Mouse (Mus musculus) spleen, postnatal 14 days (tissue): Measurements from ENCODE around the gene Ifnk.

Source experiments
- DNase-seq, 2 experiments: peaks; one replicate each; pipeline ENCODE4 v3.0.0; 2021 to 2022; ENCODE audit warnings: low spot score in 2 of 2

Gene Ifnk

DNA sequence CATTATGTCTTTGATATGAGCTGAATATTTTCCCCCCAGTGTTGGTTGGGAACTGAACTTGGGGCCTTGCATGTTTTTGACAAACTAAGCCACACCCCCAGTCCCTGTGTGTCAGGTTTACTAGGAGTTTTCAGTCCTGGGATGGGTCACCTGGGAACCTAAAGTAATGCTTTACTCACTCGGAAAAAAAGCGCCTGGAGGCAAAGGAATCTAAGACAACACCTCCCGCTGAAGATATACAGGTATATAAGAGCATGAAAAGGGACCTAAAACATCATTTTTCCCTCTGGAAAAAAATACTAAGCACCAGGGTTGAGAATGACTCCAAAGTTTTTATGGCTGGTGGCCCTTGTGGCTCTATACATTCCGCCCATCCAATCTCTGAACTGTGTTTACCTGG is at the start of gene Ifnk:
Ifnk (plus strand) TSS at position 301 of the 400 bp plus-strand sequence.
- no peak for DNase-seq

DNA sequence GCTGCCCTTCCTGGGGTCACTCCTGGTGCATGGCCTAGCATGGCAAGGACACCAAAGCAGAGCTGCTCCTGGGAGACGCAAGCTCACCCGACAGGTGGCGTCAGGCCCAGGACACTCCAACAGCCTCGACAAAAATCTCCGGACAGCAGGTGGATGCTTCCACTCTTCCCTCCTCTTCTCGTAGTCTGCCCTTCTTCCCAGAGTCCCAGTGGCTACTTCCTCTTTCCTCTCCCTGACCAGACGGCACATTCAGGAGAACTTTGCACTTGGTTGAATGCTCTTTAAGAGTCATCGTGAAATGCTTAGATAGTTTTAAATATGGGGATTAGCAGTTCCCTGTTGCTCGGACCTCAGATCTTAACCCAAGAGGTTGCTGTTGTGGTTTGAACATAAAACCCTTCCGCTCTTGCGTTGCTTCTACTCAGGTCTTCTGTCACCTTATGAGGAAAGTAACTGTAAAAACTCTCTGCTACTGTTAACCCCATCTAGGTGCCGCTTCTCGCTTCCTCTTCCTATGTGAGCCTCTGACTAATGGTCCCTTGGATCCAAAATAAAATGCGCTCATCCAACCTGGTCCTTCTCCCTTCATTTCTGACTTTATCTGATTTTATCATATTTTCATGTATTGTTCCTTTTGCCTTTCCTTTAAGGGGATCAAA is 46.6 kb upstream of the Ifnk start:
- DNase-seq = no peak

DNA sequence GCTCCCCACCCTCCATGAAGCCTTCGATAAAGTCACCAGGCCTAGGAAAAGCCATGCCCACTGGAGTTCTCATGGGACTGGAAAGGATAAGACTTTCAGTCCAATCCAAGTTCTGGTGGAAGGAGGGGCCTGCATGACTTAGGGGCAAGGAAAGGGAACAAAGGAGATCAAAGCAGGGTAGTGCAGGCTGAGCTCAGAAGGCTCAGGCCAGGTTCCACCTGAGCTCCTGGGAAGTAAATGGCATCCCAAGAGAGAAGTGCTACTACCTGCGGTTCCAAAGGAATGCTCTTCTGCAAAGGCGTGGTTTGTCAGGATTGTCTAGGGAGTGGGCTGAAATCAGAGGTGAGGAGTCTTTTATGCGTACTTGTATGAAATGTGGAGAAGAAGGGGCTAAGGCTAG is 39.4 kb upstream of the Ifnk start:
- no peak for DNase-seq

DNA sequence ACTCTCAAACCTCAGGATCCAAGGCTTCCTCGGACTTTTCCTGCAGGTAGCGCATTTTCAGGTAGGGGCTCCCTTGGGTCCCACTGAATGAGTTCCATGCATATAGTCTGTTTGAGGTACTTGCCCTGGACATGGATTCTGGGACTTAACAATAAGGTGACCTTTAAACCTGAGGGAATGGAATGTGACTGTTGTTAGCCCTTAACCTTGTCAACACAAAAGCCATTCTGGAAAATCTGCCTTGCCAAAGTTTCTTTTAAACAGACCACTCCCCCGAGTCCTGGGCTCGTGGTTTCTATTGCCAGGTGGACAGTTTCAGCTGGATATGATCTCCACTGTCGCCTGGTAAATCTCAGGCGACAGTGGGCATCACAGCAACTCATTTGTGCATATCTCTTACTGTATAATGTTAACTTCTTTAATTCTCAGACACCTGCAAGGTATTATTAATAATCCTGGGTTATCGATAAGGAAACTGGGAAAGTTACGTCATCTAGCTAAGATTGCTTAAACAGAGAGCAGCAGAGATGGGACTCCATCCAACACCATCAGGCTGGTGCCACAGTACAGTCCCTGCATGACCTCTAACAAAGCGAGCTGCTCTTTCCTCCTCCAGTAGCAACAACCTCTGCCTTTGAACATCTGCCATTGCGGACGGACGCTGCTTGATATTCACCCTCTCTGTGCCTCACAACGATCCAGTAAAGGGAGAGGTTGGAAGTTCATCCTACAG is 38.2 kb upstream of the Ifnk start:
- DNase-seq = no peak

DNA sequence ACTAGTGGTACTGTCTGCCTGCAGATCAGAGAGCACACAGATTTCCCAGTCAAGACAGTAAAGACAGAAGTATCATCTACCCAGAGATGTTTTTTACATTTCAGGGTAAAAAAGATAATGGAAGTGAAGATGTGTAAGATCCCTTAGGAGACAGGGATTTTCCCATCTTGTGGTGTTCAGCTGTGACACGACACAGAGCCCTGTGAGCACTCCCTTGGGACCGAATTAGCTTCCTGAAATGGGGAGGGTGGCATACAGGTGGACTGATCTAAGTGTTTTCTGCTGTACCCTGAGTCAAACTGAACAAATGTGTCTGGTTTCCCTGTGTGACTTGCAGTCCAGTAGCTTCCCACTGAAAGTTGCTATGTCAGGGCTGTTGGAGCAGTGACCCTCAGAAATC is 36.9 kb upstream of the Ifnk start:
- no peak for DNase-seq

DNA sequence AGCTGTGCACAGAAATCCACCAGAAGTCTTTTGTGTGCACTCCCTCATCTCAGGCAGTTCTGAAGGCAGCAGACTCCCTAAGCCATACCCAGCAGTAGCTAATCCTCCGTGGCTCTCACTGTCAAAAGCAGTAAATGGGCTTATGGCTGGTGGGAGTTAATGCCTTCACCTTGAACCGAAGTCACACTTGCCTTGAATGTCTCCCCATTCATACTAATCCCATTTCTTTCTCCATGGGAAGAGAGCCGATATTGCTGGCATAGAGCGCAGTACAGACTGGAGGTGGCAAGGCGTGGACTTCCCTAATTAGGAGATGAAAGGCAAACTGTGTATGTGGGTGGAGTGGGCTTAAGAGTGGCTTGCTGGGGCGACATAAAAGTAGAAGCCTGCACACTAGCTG is 35.9 kb upstream of the Ifnk start:
- DNase-seq = no peak

DNA sequence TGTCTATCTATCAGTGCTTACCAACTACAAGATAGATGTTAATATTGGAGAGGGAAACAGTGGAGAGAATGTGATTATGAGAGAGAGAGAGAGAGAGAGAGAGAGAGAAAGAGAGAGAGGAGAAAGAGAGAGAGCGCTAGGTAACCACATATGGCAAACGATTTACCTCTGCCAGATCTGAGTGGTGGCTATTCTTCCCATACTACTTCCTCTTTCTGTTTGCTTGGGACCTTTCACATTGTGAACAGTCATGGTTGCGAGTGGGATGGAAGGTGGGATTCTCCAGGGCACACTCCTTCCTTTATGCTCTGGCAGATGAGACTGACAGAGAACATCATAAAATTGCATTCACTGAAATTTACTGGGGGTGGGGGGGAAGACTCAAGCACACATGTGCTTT is 34.7 kb upstream of the Ifnk start:
- DNase-seq = no peak

DNA sequence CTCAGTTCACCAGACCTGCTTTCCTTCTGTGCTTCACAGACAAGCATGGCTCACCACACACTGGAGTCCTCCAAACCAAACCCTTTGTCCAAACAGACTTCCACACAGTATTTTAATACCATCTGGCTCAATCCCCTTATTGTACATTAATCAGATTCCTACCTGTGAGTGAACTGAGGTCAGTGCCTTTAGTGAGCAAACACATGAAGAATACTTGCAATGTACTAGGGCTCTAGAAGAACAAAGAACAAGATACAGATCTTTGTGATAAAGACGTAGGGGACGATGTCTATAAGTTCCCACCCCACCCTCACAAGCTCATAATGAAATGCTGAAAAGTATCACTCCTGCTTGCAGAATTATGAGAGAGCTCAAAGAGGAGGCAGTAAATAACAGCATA is 33.0 kb upstream of the Ifnk start:
- DNase-seq = no peak

DNA sequence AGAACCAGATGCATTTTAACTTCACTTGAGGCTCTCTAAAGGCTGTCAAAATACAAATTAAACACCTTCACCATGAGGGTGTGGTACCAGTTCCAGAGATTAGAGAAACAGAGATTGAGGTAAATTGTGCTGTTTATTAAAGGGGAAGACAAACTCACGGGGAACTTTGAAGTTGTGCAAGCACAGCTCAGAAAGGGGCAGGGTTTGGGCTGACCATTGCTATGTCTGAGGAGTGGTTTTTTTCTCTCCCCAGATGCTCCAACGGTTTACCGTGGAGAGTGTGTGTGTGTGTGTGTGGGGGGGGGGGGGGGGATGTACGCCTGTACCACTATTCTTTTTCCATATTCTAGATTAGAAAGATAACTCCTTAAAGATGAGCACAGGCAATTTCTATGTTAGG is 31.7 kb upstream of the Ifnk start:
- DNase-seq = no peak

DNA sequence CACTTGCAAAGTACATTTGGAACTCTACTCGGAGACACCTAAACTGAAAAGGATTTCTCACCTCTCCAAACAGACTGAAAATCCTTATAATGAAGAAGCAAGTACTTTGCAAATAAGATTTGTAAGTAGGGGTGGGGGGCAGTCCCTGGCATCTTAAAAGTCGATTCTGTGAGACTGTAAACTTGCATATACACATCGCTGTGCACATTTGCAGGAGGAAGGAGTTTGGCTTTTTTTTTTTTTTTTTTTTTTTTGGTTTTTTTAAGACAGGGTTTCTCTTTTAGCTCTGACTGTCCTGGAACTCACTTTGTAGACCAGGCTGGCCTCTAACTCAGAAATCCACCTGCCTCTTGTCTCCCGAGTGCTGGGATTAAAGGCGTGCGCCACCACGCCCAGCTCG is 31.3 kb upstream of the Ifnk start:
- DNase-seq = no peak

DNA sequence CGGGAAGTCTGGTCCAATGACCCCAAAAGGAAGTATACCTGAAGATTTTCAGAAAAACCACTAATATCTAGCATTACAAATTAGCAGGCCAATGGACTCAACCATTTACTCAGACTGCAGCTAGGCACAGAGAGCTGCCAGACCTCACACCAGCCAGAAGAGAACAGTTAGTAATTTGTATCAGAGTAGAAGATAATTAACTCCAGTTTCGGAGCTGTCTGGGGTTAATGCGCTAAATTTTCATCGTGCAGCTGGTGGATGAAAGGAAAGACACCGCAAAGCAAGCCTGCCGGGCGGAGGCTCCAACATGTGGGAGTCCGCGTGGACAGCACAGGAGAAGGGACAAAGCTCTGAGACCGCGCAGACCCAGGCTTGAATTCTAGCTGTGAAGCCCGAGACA is 30.8 kb upstream of the Ifnk start:
- DNase-seq = no peak

DNA sequence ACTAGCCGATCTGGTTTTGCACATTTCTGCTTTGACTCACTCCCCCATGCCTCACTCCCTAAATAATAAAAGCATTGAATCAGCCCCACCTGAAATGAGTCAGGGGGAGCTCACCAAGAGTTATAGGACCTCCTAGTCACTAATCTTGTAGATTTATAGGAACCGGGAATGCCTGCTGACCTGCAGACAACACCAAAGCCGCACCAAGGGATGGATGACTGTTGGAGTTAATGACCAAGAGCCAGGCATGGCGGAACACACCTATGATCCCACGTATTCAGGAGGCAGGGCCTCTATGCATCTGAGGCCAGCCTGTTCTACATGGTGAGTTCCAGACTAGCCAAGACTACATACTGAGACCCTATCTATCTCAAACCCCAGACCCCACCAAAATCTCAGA is 28.8 kb upstream of the Ifnk start:
- no peak for DNase-seq

DNA sequence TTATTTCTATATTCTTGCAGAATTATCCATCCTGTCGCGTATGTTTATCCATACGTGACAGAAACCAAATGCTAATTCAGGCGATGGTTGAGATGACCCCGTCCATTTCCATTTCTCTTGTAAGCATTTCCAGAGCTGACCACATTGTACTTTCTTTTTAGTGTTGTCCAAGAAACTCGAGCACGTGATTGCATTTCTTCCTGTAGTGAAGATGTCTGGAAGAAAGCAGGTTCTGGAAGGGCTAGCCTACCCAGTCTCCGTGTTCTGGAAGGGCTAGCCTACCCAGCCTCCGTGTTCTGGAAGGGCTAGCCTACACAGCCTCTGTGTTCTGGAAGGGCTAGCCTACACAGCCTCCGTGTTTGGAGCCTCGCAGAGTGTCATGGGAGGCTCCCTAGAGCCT is 27.8 kb upstream of the Ifnk start:
- DNase-seq = no peak

DNA sequence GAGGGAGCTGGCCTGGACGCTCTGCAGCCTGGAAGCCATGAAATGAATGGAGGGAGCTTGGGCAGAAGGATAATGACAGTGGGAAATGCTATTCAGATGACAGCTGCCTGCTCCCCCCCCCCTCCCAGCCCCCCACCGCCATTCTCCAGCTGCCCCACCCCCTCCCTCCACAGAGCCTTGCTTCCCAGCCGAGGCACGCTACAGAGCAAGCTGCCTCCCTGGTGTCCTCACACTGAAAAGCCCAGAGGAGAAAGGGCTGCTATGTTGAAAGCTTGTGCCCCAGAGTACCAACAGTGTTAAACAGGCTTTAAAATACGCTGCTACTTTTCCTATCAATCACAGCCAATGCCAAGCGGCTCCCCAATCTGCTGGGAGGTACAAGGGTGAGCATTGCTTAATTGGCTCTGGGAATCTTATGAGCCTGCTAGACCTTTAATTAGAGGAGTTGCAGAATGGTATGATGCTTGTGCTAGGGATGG is 26.5 kb upstream of the Ifnk start:
- DNase-seq = no peak

DNA sequence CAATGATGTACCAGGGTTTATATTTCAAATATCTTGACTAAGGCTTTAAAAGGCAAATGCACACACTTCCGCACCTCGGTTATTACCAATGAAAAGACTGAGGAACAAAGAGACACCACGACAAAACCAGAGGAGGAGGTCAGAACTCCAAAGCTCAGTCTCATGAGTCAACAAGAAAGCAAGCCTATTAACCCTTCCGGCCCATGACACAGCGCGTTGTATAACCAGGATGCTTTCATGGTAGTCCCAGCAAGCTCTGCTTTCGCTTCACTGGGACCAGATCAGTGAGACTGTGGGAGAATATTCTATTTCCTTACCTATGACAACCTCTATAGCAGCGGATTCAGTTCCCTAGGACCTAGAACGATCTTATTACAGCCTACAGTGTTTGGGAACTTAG is 25.1 kb upstream of the Ifnk start:
- no peak for DNase-seq

DNA sequence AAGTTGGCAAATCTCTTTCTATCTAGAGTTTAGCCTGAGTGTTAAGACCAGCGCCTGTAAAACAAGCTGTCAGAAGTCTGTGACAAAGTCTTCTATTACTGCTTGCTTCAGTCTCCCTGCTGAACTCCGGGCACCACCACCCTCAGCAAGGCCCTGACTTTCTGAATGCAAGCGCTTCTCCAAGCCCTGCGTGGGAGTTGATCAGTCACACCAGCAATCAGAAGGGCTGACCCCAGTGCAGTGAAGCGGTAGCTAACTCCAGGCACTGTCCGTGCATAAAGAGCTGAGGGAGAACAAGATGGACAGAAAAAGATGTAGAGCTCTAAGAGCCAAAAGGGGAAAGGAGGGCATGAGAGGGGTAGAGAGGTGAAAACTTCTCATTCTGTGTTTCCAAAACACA is 24.1 kb upstream of the Ifnk start:
- no peak for DNase-seq

DNA sequence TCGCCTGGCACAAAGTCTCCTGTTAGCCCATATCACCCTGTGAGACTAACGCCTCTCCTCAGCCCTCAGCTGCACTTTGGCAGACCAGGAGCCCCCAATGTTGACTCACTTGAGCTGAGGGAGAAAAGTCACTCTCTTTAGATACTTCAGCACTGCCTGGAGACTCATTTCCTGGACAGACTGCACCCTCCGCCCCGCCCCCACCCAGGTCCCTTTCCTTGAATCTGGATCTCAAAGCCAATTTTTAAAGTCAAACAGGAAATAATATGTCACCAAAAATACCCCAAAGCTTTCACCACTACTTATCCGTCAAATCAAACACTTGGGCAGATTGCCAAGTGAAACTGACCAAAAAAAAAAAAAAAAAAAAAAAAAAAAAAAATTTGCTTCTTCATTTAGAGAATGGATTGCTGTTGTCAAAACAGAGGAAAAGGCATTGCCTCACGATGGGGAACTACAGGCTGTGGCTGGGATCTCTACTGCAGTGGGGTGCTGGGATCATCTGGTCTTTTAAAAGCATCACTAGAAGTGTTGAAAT is 21.4 kb upstream of the Ifnk start:
- DNase-seq = no peak

DNA sequence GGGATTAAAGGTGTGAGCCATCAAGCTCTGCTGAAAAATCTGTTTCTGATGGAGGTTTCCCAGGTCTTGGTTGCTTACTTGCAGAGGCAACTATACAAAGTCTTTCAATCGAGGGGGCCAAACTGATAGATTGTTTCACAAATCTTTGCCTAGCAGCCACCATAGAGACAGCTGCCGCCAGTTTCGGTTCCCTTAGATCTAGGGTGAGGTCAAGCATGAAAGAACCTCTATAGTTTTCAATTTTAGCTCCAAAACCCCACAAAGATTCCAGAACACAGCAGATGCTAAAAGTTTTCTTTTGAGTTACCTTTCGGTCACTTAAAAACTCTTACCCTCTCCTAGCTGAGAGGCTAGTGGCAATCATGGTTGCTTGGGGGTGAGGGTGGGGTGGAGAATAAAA is 20.3 kb upstream of the Ifnk start:
- DNase-seq = no peak

DNA sequence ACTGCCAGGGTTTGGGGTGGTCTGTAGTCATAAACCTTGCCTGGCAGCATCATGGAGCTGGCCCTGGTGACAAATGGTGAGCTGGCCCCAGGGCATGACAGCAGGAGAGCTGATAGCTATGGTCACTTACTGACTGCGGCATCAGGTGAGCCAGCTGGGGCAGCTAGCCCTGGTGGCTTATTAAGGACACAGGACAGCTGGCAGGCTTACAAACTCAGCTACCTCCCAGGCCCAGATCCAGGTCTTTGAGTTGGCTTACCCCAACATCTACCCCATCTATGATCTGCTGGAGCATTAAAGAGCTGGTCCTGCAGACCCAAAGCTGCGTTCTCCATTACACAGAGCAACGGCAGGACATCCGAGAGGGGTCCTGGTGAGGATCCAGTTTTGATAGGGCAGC is 18.4 kb upstream of the Ifnk start:
- DNase-seq = no peak

DNA sequence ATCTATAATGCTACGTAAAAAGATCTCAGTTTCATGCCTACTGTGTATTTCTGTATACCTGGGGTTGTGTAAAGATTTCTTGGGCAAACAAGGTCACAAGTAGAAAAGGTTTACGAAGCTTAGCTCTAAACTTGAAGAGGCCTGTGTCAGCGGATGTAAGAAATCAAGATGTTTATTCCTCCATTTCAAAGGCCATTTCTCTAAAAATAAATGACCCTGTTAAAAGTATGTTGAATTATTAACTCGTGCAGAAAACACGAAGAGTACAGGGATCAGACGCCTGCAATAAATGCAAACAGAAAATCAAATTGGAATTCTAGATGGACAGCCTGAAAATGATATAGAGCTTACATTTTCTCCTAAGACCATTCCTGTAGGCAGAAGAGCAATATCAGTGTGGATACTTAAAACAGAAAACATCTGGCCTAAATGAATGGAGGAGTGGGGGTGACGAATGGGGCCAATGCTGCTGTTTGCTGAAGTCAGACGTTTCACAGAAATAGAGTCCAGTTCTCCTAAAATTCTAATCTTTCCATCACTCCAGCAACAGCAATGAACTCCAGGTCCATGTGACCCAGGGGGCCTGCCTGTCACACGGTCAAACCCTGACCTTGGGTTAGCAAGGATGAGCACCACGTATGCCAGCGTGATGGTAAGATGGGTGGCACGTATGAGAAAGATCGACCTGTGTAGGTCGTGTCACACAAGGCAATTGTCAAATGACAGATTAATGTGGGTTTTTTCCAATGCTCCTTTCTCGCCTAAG is 16.8 kb upstream of the Ifnk start:
- DNase-seq = no peak

DNA sequence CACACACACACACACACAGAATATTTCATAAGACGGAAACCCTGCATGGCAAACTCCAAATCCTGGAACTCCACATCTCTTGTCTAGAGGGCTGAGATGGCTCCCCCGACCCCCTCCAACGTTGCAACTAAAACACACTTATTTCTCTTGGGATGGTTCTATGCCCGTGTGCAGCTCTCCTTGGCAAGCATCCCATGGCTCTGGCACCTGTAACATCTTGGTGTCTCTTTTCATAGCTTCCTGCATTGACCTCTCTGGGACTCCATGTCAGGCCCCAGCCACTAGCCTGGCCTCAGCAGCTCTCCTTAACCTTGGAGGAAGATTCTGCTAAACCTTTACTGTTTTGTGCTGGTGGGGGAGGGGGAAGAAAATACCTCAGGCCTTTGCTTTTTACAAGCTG is 16.1 kb upstream of the Ifnk start:
- no peak for DNase-seq

DNA sequence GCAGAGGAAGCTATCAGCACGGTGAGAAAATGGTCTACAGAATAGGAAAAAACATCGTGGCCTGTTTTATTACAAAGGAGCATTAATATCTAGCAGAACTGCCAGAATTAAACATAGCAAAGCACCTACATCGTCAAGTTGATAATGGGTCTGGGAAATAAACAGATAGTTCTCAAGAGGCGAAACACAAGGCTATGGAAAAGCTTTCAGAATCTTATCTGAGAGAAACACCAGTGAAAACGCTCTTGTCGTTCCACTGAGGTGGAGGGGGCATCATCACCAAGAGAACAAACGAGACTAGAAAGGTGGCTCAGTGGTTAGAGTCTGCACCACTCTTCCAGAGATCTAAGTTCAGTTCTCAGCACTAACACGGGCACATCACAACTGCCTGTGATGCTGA is 14.9 kb upstream of the Ifnk start:
- DNase-seq = no peak

DNA sequence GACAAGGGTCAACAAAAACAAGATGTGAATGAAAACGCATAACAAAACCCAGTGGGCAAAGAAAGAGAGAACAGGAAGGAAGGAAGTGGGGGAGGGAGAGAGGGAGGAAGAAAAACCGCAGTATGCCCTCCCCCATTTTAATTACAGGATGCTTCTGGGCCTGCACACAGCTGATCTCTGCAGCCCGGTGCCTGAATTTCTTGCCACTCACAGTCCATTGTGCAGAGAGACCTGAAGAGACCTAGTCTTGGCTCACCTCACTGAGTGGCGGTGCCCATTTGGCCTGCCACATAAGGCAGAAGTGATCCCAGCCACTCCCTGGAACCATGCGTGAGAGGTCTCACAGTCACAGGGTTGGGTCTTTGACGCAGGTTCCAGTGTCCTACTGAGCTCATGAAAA is 13.8 kb upstream of the Ifnk start:
- no peak for DNase-seq
